Mouse (Mus musculus) CD4-positive naive resting alpha-beta T cell, adult 76 days (primary cell): ENCODE data around the gene Myo1a. TPM values are rescaled to one million over a fixed set of nuclear protein-coding genes. Genes with fewer than 3 reads are reported as not detected.

Source experiments
- total RNA-seq: library from RNA; stranded (reverse); gene quantifications from one replicate; pipeline ENCODE4 v1.2.4, GENCODE M21; 2023

Gene Myo1a
- 0.38 TPM for total RNA-seq

DNA sequence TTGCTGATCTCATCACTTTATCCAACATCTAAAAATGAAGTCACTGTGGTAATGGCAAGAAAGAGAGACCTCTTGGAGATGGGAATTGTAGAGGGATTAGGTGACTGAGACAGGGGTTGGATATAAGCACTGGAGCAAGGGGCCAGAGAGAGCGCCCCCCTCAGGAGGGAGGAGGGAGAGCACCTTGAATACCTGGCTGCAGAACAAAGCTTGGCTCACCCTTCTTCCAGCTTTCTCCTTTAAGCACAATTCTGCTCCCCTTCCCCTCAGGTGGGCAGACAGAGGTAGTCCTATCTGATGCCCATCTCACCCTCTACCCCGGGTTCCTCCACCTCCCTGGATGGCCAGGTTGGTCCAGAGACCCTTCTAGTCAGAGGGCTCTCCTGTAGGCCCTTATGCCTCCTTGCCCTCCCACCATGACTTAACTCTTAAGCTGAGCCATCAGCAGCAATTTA lies at the start of gene Myo1a:
Gene Myo1a (plus strand): TSS at position 405 of the 455 bp plus-strand sequence.

DNA sequence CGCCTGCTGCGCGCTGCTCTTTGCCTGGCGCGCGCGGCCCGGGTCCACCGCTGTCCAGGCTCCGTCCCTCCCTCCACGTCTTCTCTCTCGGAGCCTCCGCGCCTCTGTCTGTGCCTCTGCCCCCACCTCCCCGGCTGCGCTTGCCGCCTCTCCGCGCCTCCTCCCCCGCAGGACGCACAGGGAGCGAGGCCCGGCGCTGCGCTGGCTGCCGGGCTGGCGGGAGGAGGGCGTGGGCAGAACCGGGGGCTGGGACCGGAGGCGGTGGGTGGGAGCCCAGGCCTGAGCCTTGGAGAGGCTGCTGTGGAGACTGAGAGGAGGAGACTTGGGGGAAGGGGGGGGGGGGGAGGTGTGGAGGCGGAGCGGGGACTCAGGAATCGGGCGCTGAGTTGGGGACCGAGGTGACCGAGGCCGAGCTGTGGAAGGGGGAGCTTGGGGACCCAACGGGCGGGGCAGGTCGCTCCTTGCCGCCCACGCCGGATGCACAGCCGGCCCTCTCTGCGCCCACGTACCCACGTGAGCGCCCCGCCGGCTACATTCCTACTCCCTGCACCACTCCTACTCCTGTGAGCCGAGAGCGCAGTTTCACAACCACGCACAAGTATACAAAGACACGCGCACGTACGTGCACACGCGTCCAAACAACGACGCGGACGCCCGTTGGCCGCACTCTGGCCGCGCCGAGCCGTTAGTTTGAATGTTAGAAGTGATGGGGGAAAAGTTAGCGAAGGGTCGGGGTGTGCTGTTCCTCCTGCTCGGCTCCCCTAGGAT lies 38.3 kb upstream of the Myo1a start, which contains the start of gene Nemp1:
Gene Nemp1 (plus strand): TSS at position 401 of the 768 bp plus-strand sequence.

DNA sequence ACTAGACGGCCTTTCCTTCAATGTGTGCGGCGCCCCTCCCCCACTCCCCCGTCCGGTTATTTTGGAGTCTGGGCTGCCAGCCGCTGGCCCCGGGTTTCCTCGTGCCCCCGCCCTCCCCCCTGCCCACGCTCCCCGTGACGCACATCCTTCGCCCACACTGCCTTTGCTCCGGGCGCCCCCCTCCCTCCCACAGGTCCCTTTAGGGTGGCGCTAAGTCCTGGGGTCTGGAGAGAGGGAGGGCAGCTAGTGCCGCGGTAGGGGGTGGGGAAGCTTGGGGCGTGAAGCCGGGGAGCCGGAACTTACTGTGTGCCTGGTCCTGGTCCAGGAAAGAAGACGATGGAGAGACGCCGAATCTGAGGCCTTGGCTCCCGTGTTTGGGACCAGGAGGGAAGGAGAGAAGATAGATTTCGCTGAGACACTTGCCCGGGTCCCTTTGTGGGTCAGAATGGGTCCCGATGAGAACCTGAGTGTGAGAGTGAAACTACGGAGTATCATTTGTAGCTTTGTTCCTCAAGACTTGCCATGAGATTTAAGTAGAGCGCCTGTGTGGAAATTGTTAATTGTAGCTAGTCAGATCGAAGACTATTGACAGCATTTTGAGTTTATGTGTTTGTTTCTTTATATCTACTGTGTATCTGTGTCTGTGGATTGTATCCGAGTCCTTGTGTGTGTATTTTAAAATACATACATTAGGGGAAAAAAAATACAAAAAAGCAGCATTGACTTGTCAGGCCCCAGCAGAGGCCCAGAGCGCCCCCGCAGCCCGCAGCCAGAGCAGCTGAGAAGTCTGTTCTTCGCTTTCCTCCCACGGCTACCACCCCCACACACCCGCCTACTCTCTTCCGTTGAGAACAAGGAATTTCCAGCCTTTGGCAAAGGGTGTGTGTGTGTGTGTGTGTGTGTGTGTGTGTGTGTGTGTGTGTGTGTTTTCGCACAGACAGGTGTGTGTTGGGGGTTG lies 36.6 kb upstream of the Myo1a start, which contains the start of gene Nab2:
Gene Nab2 (minus strand): TSS at position 476 of the 958 bp plus-strand sequence.

DNA sequence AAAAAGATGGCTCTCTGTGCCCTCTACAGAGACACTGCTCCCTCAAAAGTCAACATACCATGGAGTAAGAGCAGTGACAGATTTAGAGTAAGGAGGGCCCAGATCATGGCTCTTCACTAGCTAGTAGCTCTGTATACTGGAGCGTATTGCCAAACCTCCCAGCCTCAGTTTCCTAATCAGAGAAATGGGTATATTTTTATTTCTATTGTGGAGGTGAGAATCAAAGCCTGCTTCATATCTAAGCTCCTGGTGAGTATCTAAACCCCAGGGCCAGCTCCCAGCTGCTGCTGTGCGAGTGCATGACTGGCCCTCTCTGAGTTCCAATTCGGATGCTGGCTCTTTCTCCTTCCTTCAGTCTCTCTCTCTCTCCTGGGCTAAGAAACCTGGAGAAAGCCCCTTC lies 19.2 kb downstream of the Myo1a start, which contains the start of gene Tac2:
Gene Tac2 (plus strand): TSS at position 301 of the 400 bp plus-strand sequence.

DNA sequence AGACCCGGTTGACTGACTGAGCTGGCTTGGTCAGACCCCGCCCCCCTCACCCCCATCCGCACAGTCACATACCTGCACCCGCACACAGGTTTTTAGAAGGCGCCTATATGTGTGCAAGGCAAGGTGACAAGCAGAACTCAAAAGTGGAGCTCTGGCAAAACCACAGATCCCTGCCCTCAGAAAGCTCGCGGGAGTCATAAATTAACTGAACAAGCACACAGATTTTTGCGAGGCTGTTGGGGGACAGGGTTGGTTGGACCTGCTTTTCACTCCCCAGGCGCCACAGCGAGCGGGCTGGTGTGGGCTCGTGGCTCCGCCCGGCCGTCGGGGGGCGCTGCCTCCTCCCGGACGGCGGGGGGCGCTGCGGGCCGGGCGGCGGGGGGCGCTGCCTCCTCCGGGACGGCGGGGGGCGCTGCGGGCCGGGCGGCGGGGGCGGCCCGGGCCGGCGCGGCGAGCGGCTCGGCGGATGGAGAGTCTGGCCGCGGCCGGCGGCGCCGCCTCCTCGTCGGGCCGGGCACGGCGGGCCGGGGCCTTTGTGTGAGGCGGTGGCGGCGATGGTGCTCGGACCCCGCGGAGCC lies 34.2 kb downstream of the Myo1a start, which contains the start of gene Zbtb39:
Gene Zbtb39 (plus strand): TSS at position 456 of the 578 bp plus-strand sequence.

DNA sequence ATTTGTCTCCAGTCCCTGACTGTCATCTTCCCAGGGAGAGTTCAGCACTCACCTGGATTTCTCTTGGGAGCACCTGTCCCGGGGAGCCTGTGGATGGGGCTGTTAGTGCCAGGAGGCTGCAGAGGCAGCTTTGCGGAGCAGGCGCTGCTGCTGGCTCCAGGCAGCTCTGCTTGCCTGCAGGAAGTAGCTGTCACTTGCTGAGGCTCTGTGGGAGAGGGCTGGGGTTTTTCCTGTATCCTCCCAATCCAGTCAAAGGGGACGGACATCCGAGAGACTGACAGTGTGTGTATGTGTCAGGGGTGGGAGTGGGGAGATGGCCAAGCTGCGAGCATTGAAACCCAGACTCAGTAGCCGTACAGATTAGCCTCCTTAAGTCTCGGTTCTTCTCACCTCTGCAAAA lies 46.6 kb downstream of the Myo1a start, which contains the start of gene Gpr182:
Gene Gpr182 (minus strand): TSS at position 185 of the 400 bp plus-strand sequence.

DNA sequence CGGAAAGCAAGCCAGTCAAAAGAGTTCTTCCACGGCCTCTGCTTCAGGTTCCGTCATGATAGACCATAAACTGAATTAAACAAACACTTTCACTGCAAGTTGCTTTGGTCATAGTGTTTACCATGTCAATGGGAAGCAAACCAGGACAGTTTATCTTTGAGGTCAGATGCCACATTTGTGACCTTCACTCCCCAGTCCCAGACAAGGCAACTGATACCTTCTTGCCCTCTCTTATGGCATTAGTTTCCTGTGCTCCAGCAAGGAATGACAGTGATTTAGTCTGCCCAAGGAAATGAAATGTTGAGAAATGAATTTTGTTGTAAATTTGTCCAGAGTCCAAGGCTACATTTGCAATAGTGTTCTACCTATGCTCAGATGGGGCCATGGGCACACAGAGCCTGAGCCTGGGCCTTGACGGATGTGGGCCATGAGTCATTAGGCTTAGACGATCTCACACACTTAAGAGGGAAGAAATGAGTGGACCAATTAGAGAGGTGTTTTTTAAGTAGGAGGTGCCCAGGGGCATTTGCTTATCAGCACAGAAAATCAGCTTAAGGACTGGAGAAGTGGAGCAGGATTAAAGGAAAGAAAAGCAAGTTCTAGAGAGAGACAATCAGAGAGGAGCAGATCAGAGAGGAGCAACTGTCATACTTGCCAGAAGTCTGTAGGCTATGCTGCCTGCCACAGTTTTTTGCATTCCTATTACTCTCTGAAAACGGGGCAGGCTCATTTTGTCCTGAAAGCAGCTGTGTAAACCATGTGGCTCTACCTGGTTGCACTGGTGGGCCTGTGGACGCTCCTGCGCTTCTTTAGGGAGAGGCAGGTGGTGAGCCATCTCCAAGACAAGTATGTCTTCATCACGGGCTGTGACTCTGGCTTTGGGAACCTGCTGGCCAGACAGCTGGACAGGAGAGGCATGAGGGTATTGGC lies 54.5 kb downstream of the Myo1a start, which contains the start of the genes Rdh1 and Rdh16f1:
Gene Rdh1 (plus strand): TSS at position 541 of the 930 bp plus-strand sequence.
Gene Rdh16f1 (plus strand): TSS at position 607 of the 930 bp plus-strand sequence.

Other genes starting within 250 kb of the Myo1a start
- 4.3 TPM for gene Stac3, start 203.5 kb upstream of the Myo1a start, total RNA-seq
- not detected for gene Ndufa4l2, start 190.2 kb upstream of the Myo1a start, total RNA-seq
- 64.6 TPM for gene Shmt2, start 182.7 kb upstream of the Myo1a start, total RNA-seq
- not detected for gene Nxph4, start 170.6 kb upstream of the Myo1a start, total RNA-seq
- 4.5 TPM for gene Lrp1, start 84.0 kb upstream of the Myo1a start, total RNA-seq
- 169 TPM for gene Stat6, start 62.2 kb upstream of the Myo1a start, total RNA-seq
- gene Nemp1, start 38.3 kb upstream of the Myo1a start, total RNA-seq: 9.3 TPM
- 35.3 TPM for gene Nab2, start 36.6 kb upstream of the Myo1a start, total RNA-seq
- not detected for gene Tac2, start 19.3 kb downstream of the Myo1a start, total RNA-seq
- gene Zbtb39, start 34.4 kb downstream of the Myo1a start, total RNA-seq: 11.1 TPM
- gene Gpr182, start 46.6 kb downstream of the Myo1a start, total RNA-seq: 0.18 TPM
- 0.41 TPM for gene Rdh1, start 54.6 kb downstream of the Myo1a start, total RNA-seq
- gene Rdh16f1, start 54.6 kb downstream of the Myo1a start, total RNA-seq: not detected
- gene Rdh9, start 71.2 kb downstream of the Myo1a start, total RNA-seq: not detected
- not detected for gene Rdh16, start 96.0 kb downstream of the Myo1a start, total RNA-seq
- not detected for gene Rdh19, start 144.8 kb downstream of the Myo1a start, total RNA-seq
- not detected for gene Rdh16f2, start 161.3 kb downstream of the Myo1a start, total RNA-seq
- not detected for gene Rdh7, start 183.6 kb downstream of the Myo1a start, total RNA-seq
- gene Sdr9c7, start 193.3 kb downstream of the Myo1a start, total RNA-seq: not detected